Mouse (Mus musculus) liver, embryonic 15.5 days (tissue): Measurements from ENCODE around the gene Sec16b. TPM values are rescaled to one million over a fixed set of nuclear protein-coding genes. Genes with fewer than 3 reads are reported as not detected.

Experiments
- ATAC-seq: fragments of 200-750 bp; cut with Nextera tagmentation; 2 replicates; pipeline ENCODE4 v1.8.0; 2017; ENCODE audit warnings: moderate number of reproducible peaks, mild to moderate bottlenecking, moderate library complexity; ENCODE audit not compliant: insufficient read depth
- H3K27ac ChIP-seq: fragments of 300-500 bp; sonication (generic); replicated peaks from 2 replicates; pipeline ENCODE4 v1.5.1; 2015; ENCODE audit warnings: mild to moderate bottlenecking, inconsistent platforms
- H3K27me3 ChIP-seq: fragments of 300-500 bp; sonication (generic); 2 replicates; pipeline ENCODE4 v1.6.1; 2015; ENCODE audit warnings: mild to moderate bottlenecking, inconsistent platforms
- H3K36me3 ChIP-seq: fragments of 300-500 bp; sonication (generic); replicated peaks from 2 replicates; pipeline ENCODE4 v1.6.1; 2015; ENCODE audit warnings: moderate library complexity, mild to moderate bottlenecking, inconsistent platforms
- H3K4me1 ChIP-seq: fragments of 300-500 bp; sonication (generic); replicated peaks from 2 replicates; pipeline ENCODE4 v1.6.1; 2015; ENCODE audit warnings: inconsistent platforms
- H3K4me2 ChIP-seq: fragments of 300-500 bp; sonication (generic); 2 replicates; pipeline ENCODE4 v1.6.1; 2015; ENCODE audit warnings: moderate library complexity, mild to moderate bottlenecking, inconsistent platforms
- H3K4me3 ChIP-seq: fragments of 300-500 bp; sonication (generic); replicated peaks from 2 replicates; pipeline ENCODE4 v1.5.1; 2015; ENCODE audit warnings: mild to moderate bottlenecking, inconsistent platforms
- H3K9ac ChIP-seq: fragments of 300-500 bp; sonication (generic); 2 replicates; pipeline ENCODE4 v1.6.1; 2015; ENCODE audit warnings: moderate library complexity, mild to moderate bottlenecking, inconsistent platforms
- H3K9me3 ChIP-seq: fragments of 300-500 bp; sonication (generic); replicated peaks from 2 replicates; pipeline ENCODE4 v1.6.1; 2016; ENCODE audit warnings: inconsistent platforms
- WGBS: fragments of 180-500 bp; shearing (Covaris S2); methylation state at CpG from one replicate; pipeline ENCODE4 v1.1.7; 2015; ENCODE audit warnings: mixed read lengths; ENCODE audit not compliant: insufficient replicate concordance; 5-methylcytosine and 5-hydroxymethylcytosine counted together
- polyA plus RNA-seq: library from polyadenylated mRNA; unstranded; fragments of >200 nt; fragmentation: Nextera tagmentation; extraction: Ambion mirVana; gene quantifications from 2 replicates; pipeline ENCODE4 v1.2.1, GENCODE M21; 2015

Sec16b gene
- polyA plus RNA-seq, 1 experiment from 2014 or later = 6.6 TPM

GRCm38 (mm10) chr1:157513559-157513958, 7.0 kb downstream of the Sec16b start:
- H3K4me3 ChIP-seq = no peak overlapping the region
- H3K9me3 ChIP-seq = no peaks in the 10 kb centered on the region
- ATAC-seq = no peak
- H3K4me1 ChIP-seq = peaks cover 3% of the 10 kb centered on the region; the same call in 1 of the 2 replicates
- no peak overlapping the region for H3K27ac ChIP-seq
- H3K27me3 ChIP-seq = no peaks in the 10 kb centered on the region
- 22% methylated on average over 9 of the region's 9 CpGs for WGBS
- no peak overlapping the region for H3K9ac ChIP-seq
- no peak overlapping the region for H3K4me2 ChIP-seq
- H3K36me3 ChIP-seq = no peaks in the 10 kb centered on the region

DNA sequence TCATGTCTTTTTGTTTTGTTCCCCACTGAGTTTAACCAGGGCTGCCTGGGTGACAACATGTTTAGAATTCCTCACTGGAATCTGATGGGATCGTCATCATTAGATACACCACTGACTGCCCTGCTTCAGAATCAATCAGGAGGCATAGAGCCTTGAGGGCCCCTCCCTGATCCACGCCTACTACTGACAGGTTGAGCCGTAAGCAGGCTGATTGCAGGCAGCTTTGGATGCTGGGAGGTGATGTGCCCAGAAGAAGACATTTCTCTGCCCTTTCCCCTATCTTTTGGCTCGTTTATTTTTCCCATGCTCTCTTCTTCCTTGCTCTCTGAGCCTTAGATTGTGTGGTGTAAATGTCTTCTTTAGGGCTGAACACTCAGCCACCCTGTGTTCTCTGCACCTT, 7.8 kb downstream of the Sec16b start:
- no peak overlapping the region for H3K4me2 ChIP-seq
- H3K4me3 ChIP-seq = no peak overlapping the region
- no peak overlapping the region for H3K9ac ChIP-seq
- no peaks in the 10 kb centered on the region for H3K36me3 ChIP-seq
- no peak for ATAC-seq
- 31% methylated on average over 4 of the region's 4 CpGs for WGBS
- H3K27ac ChIP-seq = no peak overlapping the region
- H3K4me1 ChIP-seq = peaks cover 3% of the 10 kb centered on the region; the same call in 1 of the 2 replicates
- H3K27me3 ChIP-seq = no peaks in the 10 kb centered on the region
- no peaks in the 10 kb centered on the region for H3K9me3 ChIP-seq

- no peak overlapping the region for H3K4me2 ChIP-seq
- no peaks in the 10 kb centered on the region for H3K9me3 ChIP-seq
- no peaks in the 10 kb centered on the region for H3K36me3 ChIP-seq
- ATAC-seq = no peak
- 63% methylated on average over 8 of the region's 8 CpGs for WGBS
- no peak overlapping the region for H3K9ac ChIP-seq
- no peak overlapping the region for H3K27ac ChIP-seq
- H3K4me1 ChIP-seq = peaks cover 2% of the 10 kb centered on the region; the same call in 1 of the 2 replicates
- no peak overlapping the region for H3K4me3 ChIP-seq
- H3K27me3 ChIP-seq = no peaks in the 10 kb centered on the region
These were observed 10.6 kb downstream of the Sec16b start for GRCm38 (mm10) chr1:157516838-157517808.

GRCm38 (mm10) chr1:157518111-157518523, 11.6 kb downstream of the Sec16b start:
- H3K4me3 ChIP-seq = no peak overlapping the region
- no peak for ATAC-seq
- no peak overlapping the region for H3K4me2 ChIP-seq
- H3K9ac ChIP-seq = no peak overlapping the region
- WGBS = 54% methylated on average over 4 of the region's 4 CpGs
- no peaks in the 10 kb centered on the region for H3K9me3 ChIP-seq
- H3K4me1 ChIP-seq = no peaks in the 10 kb centered on the region; the same call in 1 of the 2 replicates
- H3K36me3 ChIP-seq = no peaks in the 10 kb centered on the region
- no peaks in the 10 kb centered on the region for H3K27me3 ChIP-seq
- no peak overlapping the region for H3K27ac ChIP-seq

DNA sequence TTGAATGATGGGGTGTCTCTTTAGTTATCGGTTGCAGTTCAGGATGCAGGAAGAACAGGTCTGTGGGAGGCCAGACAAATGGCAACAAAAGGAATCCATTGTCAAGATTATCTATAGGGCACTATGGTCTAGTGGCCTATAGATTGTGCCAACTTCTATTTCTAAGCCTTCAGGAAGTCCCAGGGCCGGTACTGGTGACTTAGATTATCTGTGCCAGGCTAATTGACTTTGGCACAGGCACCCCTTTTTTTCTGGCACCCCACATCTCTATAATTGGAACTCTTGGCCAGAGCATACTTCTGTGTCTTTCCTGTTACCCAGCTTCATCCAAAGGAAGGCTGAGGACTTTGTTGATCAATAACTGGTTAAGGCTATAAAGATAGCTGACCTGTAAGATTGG, 12.9 kb downstream of the Sec16b start:
- H3K4me3 ChIP-seq = no peak overlapping the region
- no peaks in the 10 kb centered on the region for H3K27me3 ChIP-seq
- H3K4me2 ChIP-seq = no peak overlapping the region
- no peak overlapping the region for H3K9ac ChIP-seq
- H3K4me1 ChIP-seq = no peaks in the 10 kb centered on the region
- no peak for ATAC-seq
- H3K9me3 ChIP-seq = no peaks in the 10 kb centered on the region
- WGBS = 43% methylated on average over 2 of the region's 2 CpGs
- H3K27ac ChIP-seq = no peak overlapping the region
- no peaks in the 10 kb centered on the region for H3K36me3 ChIP-seq

DNA sequence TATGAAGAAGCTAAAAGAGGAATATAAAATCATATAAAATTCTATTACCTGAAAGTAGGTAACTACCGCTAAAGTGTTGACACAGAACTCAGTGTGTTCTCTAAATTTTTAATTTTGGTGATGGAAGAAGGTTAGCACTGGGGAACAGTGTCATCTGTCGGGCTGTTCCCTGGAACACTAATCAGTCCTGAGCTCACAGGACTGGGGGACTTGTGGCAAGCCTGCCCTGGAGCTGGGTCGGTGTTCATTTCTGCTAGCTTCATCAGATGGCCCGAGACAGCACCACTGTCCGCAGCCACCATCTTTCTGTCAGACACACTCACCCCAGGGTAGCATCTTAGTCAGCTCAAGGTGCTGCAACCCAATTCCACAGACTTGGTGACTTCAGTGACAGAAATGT, 15.8 kb downstream of the Sec16b start:
- Histone ChIP-seq H3K4me2 (no peak overlapping the region), H3K27me3 (no peaks in the 10 kb centered on the region), H3K9me3 (no peaks in the 10 kb centered on the region), H3K36me3 (no peaks in the 10 kb centered on the region), H3K4me3 (no peak overlapping the region), H3K4me1 (no peaks in the 10 kb centered on the region), H3K27ac (no peak overlapping the region), H3K9ac (no peak overlapping the region)
- WGBS = 75% methylated on average over 5 of the region's 5 CpGs
- ATAC-seq = no peak

DNA sequence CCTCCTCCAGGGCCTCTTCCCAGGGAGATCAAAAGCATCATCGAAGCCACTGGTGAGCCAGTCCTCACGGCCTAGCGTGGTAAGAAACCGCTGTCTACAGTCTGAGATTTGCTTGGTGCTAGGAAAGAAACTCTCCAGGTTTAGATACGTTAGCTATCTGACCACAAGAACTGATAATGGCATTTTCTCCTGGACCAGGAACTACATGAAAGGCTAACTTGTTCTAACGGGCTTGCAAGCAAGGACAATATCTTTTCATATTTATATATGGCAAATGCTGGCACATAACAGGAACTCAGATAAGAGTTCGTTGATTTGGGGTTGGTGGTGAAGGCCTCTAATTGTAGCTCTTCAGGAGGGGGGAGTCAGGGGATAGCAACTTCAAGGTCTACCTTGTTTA, 18.2 kb downstream of the Sec16b start:
- H3K9me3 ChIP-seq = no peaks in the 10 kb centered on the region
- no peak overlapping the region for H3K4me2 ChIP-seq
- no peak overlapping the region for H3K27ac ChIP-seq
- H3K9ac ChIP-seq = no peak overlapping the region
- H3K4me1 ChIP-seq = no peaks in the 10 kb centered on the region
- no peaks in the 10 kb centered on the region for H3K36me3 ChIP-seq
- ATAC-seq = no peak
- H3K27me3 ChIP-seq = no peaks in the 10 kb centered on the region
- WGBS = 33% methylated on average over 7 of the region's 7 CpGs
- no peak overlapping the region for H3K4me3 ChIP-seq

- Histone ChIP-seq H3K9me3 (no peaks in the 10 kb centered on the region), H3K4me1 (no peaks in the 10 kb centered on the region), H3K9ac (no peak overlapping the region), H3K36me3 (no peaks in the 10 kb centered on the region), H3K4me2 (peak overlapping the region; percentile 31), H3K27ac (peak overlapping the region; percentile 78), H3K4me3 (peak overlapping the region; percentile 37), H3K27me3 (no peaks in the 10 kb centered on the region)
- 72% methylated on average over 16 of the region's 16 CpGs for WGBS
- peak; percentile 73 for ATAC-seq
These were observed 19.3 kb downstream of the Sec16b start for GRCm38 (mm10) chr1:157525692-157526354.

DNA sequence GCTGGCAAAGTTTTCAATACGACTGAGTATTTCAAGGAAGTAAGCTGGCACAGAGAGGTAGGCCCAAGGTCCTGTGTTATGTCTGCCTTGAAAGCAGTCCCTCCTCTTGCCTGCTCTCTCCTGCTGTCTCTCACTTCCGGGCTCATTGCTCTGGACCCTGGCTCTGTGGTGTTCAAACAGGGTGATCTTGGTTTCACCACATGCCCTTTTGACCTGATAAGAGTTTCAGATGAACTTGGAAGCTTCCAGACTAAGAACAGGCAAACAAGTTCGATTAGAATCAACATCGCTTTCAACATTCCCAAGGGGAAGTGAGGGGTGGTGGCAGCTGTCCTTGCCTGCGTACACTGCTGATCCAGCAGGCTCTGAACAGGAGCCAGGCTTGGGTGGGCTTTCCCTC, 20.1 kb downstream of the Sec16b start:
- WGBS = 45% methylated on average over 5 of the region's 5 CpGs
- Histone ChIP-seq H3K4me3 (peak overlapping the region; percentile 37), H3K4me1 (no peaks in the 10 kb centered on the region), H3K36me3 (no peaks in the 10 kb centered on the region), H3K27ac (peak overlapping the region; percentile 78), H3K9me3 (no peaks in the 10 kb centered on the region), H3K4me2 (peak overlapping the region; percentile 43), H3K9ac (no peak overlapping the region), H3K27me3 (no peaks in the 10 kb centered on the region)
- ATAC-seq = peak; percentile 81

DNA sequence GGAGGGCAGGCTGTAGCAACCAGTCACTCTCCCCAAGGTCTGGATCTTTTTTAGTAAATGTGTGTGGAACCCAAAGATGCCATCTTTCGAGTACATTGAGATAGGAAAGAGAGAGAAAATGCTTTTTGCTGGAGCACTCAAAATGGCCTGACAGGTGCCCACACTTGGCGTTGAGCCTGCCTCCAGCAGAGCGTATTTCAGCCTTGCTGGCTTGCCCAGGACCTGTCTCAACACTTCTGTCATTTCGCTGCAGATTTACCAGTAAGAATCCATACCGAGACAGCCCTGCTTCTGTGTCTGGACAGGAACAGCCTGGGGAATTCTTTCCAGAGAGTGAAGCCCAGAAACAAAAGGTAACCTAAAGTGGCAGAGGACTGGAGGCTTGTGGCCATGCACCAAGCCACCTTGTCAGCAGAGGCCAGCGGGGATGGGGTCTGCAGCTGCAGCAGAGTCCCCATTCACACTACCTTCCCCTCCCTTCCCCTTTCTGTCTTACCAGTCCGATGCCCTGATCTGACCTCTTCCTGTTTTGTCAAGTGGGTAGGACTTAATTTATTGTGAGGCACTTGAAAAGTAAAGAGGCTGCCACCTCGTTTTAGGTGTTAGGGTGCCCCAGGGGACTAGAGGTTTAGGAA, 26.4 kb downstream of the Sec16b start:
- Histone ChIP-seq H3K9me3 (no peaks in the 10 kb centered on the region), H3K4me2 (no peak overlapping the region), H3K36me3 (no peaks in the 10 kb centered on the region), H3K27me3 (no peaks in the 10 kb centered on the region), H3K9ac (no peak overlapping the region), H3K4me3 (no peak overlapping the region), H3K4me1 (no peaks in the 10 kb centered on the region), H3K27ac (no peak overlapping the region)
- no peak for ATAC-seq
- 32% methylated on average over 8 of the region's 8 CpGs for WGBS

DNA sequence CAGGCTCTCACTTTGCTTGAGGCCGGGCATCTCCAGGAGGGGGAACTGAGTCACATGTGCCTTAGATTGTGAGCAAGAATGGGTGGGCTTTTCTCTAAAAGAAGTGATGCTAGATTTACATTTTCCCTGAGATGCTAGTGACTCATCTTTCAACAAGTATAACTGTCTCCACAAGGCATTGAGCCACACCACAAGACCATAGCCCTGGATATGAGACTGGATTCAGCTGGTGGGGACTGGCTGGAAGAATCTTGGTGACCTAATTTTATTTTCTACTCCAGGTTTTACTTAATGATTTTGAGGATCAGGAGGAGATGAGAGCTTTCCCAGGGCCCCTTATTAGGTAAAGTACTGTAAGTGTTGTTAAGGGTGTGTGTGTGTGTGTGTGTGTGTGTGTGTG, 29.0 kb downstream of the Sec16b start:
- 68% methylated on average over 1 of the region's 1 CpGs for WGBS
- no peak for ATAC-seq
- no peak overlapping the region for H3K9ac ChIP-seq
- no peak overlapping the region for H3K27ac ChIP-seq
- no peaks in the 10 kb centered on the region for H3K27me3 ChIP-seq
- H3K4me3 ChIP-seq = no peak overlapping the region
- H3K4me2 ChIP-seq = no peak overlapping the region
- no peaks in the 10 kb centered on the region for H3K9me3 ChIP-seq
- no peaks in the 10 kb centered on the region for H3K4me1 ChIP-seq
- no peaks in the 10 kb centered on the region for H3K36me3 ChIP-seq
